Mouse (Mus musculus): Measurements from ENCODE around the gene Wdr20.
"Not testable (repeated sequence)": the region's sequence is repeated elsewhere in the genome, so short reads cannot be mapped to it uniquely, and the experiment has no call there.

The Wdr20 gene

GRCm38 (mm10) chr12:110713784-110714183 is 24.0 kb upstream of the Wdr20 start:
- DNase-seq (ENCODE audit: low read depth), result no peak

GRCm38 (mm10) chr12:110714215-110714614 is 23.5 kb upstream of the Wdr20 start:
- DNase-seq (ENCODE audit: low read depth), result no peak

GRCm38 (mm10) chr12:110716004-110716403 is 21.7 kb upstream of the Wdr20 start:
- DNase-seq (ENCODE audit: low read depth), result no peak

- no peak for DNase-seq (ENCODE audit: low read depth)
Observed at GRCm38 (mm10) chr12:110725051-110725450, 12.7 kb upstream of the Wdr20 start.

- no peak for DNase-seq (ENCODE audit: low read depth)
Observed at GRCm38 (mm10) chr12:110725489-110725888, 12.3 kb upstream of the Wdr20 start.

GRCm38 (mm10) chr12:110726428-110726827 is 11.3 kb upstream of the Wdr20 start:
- DNase-seq (ENCODE audit: low read depth), result no peak

- DNase-seq (ENCODE audit: low read depth), result not testable (repeated sequence)
Observed at GRCm38 (mm10) chr12:110733254-110733653, 4.5 kb upstream of the Wdr20 start.

- no peak for DNase-seq (ENCODE audit: low read depth)
Observed at GRCm38 (mm10) chr12:110736641-110737040, 1.1 kb upstream of the Wdr20 start.

- no peak for DNase-seq (ENCODE audit: low read depth)
Observed at GRCm38 (mm10) chr12:110738158-110738921, 596 bp downstream of the Wdr20 start.

GRCm38 (mm10) chr12:110750770-110751439 is 13.2 kb downstream of the Wdr20 start:
- no peak for DNase-seq (ENCODE audit: low read depth)

GRCm38 (mm10) chr12:110752703-110753102 is 15.0 kb downstream of the Wdr20 start:
- no peak for DNase-seq (ENCODE audit: low read depth)

- no peak for DNase-seq (ENCODE audit: low read depth)
Observed at GRCm38 (mm10) chr12:110753976-110754375, 16.2 kb downstream of the Wdr20 start.

GRCm38 (mm10) chr12:110757161-110757560 is 19.4 kb downstream of the Wdr20 start:
- peak; percentile 28 for DNase-seq (ENCODE audit: low read depth)

GRCm38 (mm10) chr12:110758932-110759331 is 21.2 kb downstream of the Wdr20 start:
- DNase-seq (ENCODE audit: low read depth), result no peak

GRCm38 (mm10) chr12:110762321-110762720 is 24.6 kb downstream of the Wdr20 start:
- DNase-seq (ENCODE audit: low read depth), result no peak

- DNase-seq (ENCODE audit: low read depth), result no peak
Observed at GRCm38 (mm10) chr12:110764531-110764930, 26.8 kb downstream of the Wdr20 start.

- DNase-seq (ENCODE audit: low read depth), result no peak
Observed at GRCm38 (mm10) chr12:110768562-110768961, 30.8 kb downstream of the Wdr20 start.

- no peak for DNase-seq (ENCODE audit: low read depth)
Observed at GRCm38 (mm10) chr12:110769660-110770297, 32.0 kb downstream of the Wdr20 start.

GRCm38 (mm10) chr12:110770479-110771247 is 32.9 kb downstream of the Wdr20 start:
- DNase-seq (ENCODE audit: low read depth), result no peak

- DNase-seq (ENCODE audit: low read depth), result no peak
Observed at GRCm38 (mm10) chr12:110771961-110772360, 34.2 kb downstream of the Wdr20 start.

GRCm38 (mm10) chr12:110775628-110776426 is 38.1 kb downstream of the Wdr20 start:
- DNase-seq (ENCODE audit: low read depth), result no peak

All from c-Kit-positive CD71-positive TER-119-negative erythroid progenitor cells, embryonic 14.5 days (primary cell).